Mouse (Mus musculus) thymus, postnatal 0 days (tissue): ENCODE measurements at regions not wholly inside any gene's neighbourhood (a gene's known extent, or its start where the extent isn't known, plus 50 kb on each side); places are given as distances from the start of the nearest gene placed in this dataset.
"Not testable (repeated sequence)": the region's sequence is repeated elsewhere in the genome, so short reads cannot be mapped to it uniquely, and the experiment has no call there.

Experiments used
- DNase-seq: peaks from one replicate; pipeline ENCODE4 v3.0.0-alpha.2; 2015; ENCODE audit warnings: low spot score

DNA sequence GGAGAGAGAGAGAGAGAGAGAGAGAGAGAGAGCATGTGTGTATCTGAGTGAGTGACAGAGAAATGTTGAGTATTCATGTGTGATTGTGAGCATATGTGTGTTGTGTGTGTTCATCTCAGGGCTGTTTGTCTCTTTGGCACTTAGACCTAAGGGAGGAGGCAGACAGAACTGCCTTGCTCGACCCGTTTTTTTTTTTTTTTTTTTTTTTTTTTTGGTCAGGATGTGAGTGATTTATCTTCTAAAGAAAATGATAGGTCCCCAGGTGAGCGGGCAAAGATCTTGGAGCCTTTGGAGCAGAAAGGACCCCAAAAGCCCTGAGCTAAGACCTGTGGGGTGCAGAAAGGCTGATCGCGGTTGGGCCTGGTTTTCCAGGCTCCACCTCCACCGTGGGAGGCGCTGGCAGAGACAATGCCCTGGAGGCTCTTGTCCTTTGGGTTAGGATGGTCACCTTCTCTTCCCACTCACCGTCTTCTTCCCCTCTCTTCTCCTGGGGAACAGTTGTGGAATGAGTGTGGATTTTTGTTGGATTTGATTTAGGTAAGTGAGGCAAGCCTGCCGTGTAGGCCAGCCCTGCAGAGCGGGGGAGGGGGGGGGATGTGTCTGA, 147.1 kb upstream of the Ttc29 start:
- DNase-seq: no peak

DNA sequence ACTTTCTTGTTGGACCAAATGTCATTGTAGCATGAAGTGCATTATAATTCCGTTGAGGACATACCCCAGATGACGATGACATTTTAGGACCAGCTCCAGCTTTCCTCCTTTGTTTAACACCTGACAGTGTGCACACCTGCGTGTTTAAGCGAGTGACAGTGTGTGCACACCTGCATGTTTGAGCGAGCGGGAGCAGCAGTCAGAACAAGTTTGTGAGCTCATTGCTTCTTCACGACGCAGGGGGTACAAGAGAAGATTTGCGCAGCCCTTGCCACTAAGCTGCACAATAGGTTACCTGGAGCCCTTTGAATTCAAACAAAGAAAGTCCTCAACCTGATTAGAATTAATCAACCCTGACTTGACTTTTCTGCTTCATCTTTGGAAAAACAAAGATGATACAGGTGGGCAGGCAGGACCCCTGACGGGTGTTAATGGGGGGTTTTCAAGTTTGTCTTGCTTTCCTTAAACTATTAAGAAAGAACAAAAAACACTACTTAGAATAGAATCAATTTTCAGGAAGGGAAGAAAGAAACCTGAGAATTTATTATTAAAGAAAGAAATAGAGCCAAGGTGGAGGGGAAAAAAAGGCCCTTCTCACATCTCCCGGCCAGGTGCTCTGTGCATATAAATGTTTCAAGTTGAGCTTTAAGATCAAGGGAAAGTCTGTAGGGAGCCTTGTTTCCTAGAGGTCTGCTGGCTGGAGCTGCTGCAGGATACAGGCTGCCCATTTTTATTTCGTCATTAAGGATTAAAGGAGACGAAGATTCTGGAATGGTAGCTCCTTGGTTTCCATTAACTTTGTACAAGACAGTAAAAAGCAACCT, 144.8 kb upstream of the Ttc29 start:
- DNase-seq: no peak

DNA sequence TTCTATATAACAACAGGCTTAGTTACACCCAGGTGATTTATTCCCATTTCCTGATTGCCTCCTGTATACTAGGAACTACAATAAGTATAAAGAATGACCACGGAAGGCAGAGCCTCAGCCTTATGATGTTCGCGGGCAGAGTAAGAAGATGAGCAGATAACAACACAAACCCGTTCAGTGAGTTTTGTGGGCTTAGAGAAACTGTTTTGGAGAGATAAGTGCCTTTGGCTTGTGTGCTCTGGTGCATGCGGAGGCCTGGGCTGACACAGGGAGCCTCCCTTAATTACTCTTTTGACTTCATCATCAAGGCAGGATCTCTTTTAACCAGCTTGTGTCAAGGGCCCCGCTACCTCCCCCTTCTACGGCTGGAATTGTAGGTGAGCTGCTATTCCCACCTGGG, 139.3 kb upstream of the Ttc29 start:
- no peak for DNase-seq

DNA sequence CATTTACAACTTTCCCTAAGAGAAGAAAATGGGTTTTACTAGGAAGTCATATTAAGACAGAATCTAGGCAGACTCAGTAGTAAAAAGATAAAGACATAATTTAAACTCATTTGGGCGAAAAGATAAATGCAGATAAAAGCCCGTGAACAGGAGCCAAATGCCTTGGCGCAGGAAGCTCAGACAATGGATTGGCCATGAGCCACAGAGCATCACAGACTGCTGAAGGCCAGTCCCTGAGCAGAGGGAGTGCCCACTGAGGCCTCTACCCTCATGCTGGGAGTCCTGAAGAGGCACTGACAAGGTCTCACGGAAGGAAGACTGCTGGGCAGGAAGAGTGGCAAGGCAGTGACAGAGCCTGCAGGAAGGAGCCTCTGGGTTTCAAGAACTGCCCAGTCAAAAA, 136.0 kb upstream of the Ttc29 start:
- DNase-seq: no peak

DNA sequence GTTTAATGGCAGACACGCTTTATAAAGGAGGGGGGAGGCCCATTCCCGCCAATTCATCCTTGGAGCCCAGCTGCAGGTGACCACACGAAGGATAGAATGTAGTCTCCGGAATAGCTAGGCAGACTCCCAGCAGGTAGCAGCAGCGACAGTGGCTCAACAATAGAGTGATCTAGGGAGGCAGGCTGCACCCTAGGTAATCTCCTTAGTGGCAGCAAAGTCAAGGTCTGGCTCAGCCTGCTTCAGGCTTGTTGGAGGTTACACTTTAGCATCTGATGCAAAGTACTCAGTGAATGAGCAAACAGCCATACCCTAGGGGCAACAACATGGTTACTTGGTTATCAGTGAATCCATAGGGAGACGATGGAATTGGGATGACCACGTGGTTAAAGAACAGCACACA, 131.7 kb upstream of the Ttc29 start:
- not testable (repeated sequence) for DNase-seq

DNA sequence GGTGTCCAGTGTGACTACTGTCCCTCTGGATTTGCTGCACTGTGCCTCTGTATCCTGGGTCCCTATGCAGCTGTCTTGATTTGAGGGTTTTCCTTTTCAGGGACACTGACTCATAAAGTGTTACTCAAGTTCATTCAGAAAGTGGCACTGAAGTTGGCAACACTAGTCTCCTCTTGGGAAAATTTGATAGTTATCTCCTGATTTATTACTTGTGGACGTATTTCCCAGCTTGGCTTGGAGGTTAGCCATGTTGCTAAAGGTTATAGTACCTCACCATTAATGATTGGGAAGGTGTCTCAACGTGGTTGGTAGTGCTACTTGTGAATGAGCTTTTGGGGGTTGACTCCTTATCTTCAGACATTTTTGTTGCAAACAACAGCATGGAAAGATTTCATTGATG, 130.1 kb upstream of the Ttc29 start:
- no peak for DNase-seq

DNA sequence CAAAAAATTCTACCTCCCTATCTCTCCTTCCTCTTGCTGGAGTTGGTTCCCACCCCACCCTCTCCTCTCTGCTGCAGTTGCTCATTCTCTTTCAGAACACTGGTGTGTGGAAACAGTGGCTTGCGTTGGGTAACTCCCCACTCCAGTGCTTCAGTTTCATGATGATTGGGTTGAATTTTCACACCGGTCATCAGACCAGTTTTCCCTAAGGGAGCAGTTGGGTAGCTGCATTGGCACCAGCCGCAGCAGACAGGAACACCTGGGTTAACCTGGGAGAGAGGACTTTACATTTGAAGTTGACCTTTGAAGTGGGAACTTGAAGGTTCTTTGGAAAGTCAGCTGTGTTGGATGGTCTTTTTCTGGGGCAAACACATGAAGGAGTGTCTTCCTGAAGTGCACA, 126.7 kb upstream of the Ttc29 start:
- DNase-seq: no peak

DNA sequence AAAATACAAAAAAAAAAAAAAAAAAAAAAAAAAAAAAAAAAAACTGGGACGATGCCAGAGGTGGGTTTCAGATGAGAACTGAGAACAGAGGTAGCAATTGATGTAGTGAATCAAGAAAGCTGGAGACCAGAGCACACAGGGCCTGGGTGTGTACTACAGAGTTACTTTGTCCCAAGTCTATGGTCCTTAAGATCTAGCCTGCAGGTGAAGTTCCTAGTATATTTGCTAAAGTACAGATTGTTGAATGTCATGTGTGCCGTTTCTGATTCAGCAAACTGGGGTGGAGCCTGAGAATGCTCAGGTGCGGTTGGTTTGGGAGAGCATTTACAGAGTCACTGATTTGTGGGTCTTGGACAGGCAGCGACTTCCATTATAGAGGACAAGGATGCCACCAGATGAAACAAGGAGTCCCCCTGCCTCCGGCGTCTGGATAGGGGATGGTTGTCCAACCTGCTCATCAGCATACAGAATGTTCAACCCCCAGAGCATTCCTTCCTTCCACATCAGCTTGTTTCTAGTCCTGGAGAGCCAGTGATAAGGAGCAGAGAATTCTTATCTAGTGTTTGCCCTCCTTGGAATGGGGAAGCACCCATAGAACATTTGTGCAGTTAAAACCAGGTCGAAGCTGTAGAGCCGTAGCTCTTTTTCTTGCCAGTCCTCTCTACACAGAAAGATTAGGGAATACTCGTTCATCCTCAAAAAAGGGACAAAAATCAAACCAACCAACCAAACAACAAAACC, 122.5 kb upstream of the Ttc29 start:
- DNase-seq: no peak

DNA sequence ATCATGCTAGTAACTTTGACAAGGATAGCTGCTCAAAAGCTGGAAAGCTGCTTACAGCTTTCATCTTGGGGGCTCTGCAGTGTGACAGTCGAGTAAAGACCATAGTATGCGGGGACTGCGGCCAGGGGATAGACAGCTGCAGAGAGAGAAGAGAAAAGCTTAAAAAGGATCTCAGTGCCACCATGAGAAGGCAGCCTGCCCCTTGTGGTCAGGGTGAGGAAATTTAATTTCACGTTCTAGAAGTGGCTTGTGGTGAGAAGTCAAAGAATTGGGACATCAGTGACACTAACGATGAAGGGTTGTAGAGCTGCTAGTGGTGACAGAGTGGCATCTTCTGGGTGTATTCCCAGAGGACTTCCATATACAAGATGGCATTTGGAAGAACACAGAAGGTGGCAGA, 116.7 kb upstream of the Ttc29 start:
- no peak for DNase-seq

DNA sequence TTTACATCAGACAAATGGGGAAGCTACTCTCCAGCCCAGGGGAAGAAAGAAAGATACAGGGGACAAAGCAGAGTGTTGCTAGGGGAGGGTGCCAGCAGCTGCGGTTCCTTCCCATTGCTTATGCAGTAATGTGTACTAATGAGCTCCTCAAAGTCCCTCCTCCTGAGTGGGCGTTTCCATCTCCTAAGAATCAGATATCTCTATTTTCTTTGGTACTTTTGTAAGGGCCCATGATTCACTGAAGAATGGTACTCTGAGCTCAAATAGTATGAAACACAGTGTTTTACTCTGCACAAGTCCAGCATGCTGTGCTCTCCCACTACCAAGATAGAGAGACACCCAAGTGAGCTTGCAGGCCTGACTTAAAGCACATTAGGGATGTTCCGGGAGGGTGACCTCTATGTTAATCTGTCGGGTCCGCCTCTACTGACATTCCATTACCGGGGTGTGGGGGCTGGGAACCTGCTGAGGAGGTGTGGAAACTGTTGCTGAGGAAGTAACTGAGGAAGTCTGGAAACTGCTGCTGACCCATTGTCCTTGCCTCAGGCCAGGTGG, 114.8 kb upstream of the Ttc29 start:
- no peak for DNase-seq

DNA sequence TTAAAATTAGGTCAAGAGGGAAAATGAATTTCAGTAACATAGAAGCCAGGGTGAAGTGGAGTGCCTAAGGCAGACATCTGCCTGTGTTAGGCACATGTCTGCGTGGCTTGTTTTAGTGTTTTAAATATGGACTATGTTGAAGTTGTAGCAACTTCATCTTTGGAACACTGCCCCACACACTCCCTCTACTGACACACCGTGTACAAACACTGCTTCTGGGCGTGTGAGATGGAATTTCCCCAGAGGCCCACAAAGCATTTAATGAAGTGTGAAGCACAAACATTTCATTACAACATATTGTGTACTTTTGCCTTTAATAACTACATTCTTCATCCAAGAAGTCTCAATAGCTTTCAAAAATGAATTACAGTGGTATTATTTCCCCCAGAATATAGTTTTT, 114.0 kb upstream of the Ttc29 start:
- no peak for DNase-seq

DNA sequence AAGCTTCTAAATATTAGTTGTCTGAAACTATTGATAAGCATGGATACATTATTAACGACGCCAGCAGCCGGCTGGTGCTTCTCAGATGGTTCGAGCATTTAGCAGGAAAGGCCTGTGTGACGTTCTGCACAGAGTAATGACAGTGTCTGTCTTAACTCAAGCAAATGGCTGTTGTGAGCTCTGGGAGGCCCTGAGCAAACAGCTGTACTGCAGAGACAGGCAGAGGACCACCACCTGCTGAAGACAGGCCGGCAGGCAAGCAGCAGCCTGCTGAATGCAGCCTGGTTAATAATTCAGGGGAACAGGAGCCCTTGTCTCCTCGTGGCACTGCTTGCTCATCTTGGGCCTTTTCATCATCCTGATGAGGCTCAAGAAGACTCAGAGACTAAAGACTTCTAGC, 105.8 kb upstream of the Ttc29 start:
- no peak for DNase-seq

DNA sequence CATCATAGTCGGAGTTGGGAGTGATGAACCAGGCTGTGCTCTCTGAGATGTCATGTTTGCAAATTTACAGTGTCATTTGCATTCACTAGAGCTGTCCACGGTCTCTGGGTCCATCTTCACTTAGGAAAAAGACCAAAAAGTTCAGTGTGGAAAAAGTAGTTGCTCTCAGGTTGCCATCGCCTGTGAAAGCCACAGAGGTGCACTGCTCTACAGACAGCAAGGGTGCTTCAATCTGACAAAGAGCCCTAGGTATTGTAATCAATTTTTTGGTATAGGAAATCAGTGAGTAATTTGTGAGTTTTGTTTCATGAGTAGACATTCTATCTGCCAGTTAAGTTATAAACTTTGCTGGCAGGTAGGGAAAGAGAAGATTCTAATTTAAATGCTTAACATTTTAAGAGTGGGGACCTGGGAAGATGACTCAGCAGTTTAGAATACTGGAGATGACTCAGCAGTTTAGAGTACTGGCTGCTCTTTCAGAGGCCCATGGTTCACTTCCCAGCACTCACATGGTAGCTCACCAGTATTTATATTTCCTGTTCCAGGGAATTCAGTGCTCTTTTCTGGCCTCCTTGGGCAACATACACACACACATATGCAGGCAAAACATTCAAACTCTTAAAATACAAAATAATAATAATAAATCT, 103.0 kb upstream of the Ttc29 start:
- no peak for DNase-seq

DNA sequence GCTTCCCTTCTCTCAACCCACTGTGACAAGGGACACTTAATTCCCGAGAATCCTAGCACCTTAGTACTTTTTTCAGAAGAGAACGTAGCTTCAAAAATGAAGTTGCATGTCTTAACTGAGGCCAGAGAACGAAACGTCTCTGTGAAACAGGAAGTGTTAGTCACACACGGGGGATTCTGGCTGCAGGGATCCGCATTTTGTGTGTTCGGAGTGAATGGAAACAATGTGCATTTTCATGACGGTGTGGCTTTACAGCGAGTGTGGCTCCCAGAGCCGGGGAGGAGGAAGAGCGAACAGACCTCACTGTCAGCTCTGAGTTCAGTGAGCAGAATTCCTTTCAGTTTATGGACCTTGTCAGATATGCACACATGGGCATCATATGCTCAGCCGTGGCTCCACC, 100.0 kb upstream of the Ttc29 start:
- DNase-seq: no peak

DNA sequence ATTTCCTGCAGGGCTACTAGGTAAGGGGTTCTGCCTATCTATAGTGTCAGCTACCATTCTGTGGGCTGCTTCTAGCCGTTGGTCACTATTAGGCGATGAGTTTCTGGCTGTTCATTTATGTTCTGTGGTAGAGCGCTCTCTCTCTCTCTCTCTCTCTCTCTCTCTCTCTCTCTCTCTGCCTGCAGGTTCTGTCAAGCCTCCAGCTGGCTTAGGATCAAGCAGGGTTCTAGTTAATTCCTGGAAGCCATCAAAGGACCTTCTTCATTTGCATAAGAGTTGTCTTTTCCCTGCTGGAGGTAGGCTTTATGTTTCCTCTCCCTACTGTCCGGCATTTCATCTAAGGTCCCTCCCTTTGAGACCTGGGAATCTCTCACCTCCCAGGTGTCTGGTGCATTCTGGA, 98.6 kb upstream of the Ttc29 start:
- no peak for DNase-seq

DNA sequence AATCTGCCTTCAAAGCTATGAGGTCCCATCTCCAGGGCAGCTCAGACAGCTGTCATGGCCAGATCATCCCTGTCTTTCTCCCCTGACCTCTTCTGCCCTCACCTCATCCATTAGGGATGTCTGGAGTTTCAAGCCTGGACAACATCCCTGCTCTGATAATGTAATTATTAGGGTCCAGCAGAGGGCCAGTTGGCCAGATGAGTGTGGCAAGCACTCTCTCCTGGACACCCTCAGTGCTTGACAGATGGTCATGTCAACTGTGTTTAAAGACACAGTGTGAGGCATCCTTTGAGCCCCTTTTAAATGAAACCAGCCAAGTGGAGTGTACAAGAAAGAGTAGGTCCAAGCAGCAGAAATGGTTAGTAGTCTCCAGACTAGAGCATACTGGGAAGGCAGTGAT, 95.9 kb upstream of the Ttc29 start:
- DNase-seq: no peak

DNA sequence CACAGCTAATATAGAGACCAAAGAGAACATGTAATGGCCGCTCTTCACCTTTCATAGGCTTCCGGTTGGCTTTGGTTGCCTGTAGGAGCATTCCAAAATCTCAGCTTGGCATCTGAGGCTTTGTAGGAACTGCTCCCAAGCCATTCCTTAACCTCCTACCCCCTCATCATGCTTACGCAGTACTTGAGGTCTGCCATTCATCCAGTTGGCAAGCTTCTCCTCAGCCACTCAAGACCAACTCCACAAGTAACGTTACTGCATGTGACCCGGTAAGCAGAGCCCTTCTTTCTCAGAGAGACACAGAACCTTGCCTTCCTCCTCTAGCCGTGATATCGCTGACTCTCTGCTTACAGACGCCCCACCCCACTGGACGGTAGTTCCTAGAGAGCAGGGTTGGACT, 94.6 kb upstream of the Ttc29 start:
- DNase-seq: no peak

DNA sequence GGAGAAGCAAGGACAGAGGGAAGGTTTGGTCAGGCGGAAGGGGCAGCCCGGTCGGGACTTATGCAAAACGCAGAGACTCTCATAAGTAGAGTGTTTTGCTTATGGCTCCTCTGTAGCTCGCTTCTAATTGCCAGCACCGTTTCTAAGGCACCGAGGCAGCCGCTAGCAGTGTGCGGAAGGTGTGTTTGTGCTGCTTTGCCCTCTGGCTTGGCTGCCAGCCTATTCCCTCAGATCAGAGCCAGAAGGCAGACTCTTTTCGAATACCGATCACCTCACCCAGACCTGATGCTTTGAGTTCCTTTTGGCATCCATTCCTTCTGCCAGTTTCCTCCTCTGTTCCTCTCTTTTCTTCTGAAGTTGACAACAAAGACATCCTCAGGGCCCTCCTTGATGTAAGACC, 93.4 kb upstream of the Ttc29 start:
- DNase-seq: no peak

DNA sequence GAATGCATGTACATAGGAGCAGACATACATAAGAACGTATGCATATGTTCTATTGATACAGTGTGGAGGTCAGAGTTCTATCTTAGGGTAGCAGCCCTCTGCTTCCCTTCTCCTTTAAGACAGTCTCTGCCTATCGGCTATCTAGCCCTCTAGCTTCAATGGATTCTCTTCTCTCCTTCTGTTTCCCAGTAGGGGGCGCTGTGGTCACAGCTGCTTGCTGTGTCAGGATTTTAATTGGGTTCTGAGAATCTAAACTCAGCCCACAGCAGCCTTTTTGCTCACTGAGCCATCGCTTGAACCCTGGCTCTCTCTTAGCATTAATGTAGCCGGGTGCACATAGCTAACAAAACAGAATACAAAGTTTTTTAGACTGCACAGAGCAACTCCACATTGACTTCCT, 88.8 kb upstream of the Ttc29 start:
- peak; percentile 14 for DNase-seq

DNA sequence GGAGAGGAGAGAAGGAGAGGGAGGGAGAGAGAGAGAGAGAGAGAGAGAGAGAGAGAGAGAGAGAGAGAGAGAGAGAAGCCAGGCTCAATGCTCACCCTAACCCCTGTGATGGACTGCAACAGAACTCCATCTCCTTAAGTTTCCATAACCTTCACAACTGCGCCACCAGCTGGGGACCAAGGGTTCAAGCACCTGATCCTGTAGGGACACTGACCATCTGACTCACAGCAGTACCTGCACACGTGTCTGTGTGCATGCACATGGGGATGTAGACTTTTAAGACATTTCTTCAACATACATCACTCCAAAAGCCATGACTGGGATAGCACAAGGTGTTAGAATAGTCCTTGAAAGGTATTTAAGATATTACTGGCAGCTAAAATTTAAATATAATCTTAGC, 85.2 kb upstream of the Ttc29 start:
- no peak for DNase-seq

DNA sequence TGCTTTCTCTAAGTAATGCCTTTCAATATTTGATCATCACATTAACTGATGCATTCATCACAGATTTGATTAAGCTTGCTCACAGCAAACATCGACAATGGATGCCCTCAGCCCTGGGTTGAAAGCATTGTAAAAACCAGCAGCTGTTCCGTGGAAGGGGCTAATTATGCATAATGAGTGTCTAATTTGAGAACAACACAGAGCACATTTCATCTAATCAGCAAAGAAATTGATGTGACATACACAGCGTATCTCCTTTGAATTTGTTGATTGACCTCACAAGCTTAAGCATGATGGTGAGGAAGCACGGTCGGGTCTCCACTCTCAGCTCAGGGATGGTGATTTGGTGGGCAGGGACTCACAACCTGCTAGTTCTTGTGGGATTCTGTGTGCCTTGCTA, 84.0 kb upstream of the Ttc29 start:
- DNase-seq: no peak

DNA sequence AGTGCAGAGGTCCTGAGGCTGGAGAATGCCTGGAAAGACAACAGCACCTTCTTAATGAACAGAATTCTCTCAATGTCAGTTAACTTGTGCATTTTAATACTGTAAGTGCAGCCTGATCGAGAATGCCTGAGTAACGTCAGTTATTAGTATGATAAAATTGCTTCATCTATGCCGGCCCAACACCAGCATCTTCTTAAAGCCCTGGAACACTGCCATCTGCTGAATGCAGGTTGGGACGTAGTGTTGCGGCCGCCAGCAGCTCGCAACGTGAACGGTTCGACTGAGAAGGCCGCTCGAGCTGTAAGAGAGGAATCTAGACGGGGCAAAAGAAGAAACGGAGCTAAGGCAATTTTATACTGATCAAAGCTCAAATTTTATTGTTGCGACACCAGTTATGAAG, 73.6 kb upstream of the Ttc29 start:
- DNase-seq: not testable (repeated sequence)
